Mouse (Mus musculus): ENCODE results near the gene Kifc3.
A peak's percentile ranks its signal among the peaks of the same experiment; 100 is the strongest.

The Kifc3 gene

DNA sequence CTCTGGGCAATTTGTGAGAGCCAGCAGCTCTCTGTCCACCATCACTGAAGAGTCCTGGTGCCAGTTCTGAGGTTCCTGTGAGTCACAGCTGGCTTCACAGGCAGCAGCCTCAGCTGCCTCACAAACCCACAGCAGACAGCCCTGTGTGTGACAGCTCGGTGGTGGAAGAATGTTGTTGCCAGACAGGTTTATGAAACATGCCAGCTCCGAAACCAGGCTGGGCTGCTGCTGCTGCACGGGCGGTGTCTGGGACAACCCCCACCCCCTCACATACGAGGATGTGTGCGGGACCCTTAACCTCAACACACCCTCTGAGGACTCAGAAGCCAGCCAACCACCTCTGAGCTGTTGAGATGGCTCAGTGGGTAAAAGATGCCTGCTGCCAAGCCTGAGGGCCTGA lies 48.0 kb downstream of the Kifc3 start:
- no peak for DNase-seq

DNA sequence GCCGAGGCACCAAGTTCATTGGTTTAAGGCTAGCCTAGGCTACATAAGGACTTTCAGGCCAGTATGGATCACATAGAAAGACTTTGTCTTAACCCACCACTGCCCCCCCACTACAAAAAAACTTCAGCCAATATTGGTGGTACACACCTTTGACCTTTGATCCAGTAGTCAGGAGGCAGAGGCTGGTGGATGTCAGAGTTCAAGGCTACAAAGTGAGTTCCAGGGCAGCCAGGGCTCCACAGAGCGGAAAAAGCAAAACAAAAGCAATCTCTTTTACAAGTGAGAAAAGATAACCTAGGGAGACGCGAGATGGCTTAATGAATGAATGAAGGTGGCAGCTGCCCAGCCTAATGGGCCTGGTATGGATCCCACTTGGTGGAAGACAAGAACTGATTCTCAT lies 48.6 kb downstream of the Kifc3 start:
- no peak for DNase-seq

DNA sequence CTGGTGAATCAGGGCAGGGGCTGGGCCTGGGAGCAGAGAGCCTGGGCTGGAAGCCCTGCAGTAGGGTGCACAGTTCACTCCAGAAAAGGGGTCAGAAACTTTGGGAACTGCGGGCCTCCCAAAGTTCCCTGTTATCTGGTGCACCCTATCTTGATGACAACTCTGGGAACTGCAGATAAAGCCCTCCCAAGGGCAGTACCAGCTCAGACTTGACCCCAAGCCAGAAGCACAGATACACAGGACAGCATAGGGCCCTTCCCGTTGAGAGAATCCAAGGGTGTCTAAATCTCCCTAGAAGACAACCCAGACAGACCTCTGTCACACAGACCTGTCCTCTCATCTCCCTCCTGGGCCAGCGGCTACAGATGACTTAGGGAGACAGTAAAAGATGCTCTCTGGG lies 52.0 kb downstream of the Kifc3 start:
- no peak for DNase-seq

DNA sequence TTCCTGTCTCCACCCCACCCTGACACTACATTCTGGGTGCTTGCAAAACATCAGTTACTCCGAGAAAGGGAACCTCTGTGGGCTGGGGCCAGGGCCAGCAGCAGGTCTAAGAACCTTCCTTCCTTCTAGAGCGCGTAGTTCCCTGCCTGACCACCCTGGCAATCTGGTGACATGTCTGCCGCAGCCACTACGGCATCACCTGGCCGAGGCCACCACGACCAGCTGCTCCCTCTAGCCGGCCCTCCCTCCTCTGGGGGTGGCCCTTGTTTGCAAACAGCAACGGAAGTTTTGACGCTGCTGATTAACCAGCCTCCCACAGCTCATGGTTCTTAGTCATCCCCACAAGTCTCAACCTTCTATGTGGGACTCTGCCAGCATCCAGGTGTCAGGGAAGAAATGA lies 53.2 kb downstream of the Kifc3 start:
- DNase-seq, result no peak

DNA sequence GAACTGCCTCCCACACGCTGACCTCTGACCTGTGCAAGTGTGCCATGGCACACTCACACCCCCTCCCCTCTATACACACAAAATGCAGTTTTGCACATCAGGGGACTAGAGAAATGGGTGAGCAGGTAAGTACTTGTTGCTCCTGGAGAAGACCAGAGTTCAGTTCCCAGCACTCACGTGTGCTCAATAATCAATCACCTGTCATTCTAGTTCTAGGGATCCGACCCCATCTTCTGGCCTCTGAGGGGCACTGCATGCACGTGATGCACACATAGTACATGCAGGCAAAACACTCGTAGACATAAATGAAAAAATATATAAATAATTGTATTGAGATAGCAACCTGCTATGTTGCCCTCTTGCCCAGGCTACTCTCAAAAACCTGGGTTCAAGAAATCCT lies 55.8 kb downstream of the Kifc3 start:
- no peak for DNase-seq

DNA sequence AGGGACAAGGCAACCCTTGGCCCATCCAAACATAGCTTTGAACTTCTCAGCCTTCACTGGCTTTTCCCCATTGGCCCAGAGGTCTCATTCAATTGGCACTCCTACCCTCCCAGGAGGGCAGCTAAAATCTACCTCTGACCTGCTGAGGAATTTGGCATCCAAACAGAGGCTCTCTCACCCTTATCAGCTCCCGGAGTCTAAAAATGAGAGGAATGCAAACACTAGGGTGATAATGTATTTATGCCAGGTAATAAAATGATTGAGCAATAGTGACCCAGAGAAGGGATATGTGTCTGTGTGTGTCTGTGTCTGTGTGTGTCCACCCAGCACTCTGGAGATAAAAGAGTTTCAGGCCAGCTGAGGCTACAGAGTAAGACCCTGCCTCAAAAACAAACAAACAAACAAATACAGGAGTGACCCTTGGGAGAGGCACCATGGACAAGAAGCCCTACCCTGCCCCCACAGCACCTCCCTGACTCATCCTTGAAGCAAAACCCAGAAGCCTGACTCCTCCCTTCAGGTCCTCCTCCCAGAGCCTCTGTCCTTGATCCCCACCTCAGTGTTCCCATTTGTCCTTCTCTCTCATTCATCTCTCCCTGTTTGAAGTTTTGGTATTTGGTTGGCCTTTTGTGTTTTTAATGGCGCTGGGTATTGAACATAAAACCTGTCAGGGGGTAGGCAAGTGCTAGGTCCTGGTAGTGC lies 56.4 kb downstream of the Kifc3 start:
- no peak for DNase-seq

DNA sequence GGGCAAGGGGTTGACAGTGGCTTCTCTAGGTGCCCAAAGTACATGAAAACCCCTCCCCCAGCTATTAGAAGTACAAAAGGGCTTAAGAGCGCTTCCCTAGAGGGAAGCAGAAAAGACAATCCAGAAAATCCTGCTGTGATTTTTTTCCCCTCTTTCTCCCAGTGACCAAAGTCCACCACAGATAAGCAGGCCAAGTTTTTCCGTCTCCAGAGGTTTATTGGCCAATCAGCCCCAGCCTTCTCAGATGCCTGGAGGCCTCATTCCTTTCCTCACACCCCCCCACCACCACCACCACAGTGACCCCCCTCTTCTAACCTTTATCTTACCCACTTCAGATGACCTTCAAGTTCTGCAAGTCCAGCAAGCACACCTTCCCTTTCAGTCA lies 58.0 kb downstream of the Kifc3 start:
- no peak for DNase-seq

DNA sequence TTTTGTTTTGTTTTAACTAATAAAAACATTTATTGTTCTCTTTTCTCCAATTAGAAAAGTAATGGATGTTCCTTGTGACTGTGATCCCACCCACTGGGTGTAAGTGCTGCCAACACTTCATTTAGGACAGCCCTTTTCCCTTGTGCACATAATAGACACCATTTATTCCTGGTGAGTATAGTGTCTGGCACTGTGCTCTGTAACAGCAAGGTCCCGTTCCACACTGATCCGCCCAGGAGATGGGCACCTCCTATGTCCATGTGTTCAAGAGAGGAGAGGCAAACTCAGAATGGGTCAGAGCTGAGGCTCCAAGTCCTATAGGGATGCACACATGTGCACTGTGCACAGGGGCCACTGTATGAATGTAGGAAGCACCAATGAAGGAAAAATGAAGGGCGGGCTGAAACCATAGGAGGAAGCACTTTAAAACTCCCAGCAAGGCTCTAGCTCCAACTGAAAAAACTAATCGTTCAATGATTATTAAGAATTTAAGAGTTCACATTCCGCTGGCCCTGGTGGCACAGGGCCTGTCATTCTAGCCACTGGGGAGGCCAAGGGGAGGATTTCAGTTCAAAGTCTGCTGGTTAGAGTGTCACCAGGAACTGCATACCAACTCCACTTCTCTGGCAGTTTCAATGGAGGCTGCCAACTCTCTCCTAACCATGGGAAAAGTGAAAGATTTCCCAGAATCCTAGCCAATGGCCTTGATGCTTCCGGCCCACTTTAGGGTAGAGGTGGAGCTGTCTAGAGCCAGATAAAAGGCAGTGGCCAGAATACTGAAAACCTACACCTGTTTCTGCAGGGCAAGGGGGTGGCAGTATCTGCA lies 58.6 kb downstream of the Kifc3 start:
- no peak for DNase-seq

DNA sequence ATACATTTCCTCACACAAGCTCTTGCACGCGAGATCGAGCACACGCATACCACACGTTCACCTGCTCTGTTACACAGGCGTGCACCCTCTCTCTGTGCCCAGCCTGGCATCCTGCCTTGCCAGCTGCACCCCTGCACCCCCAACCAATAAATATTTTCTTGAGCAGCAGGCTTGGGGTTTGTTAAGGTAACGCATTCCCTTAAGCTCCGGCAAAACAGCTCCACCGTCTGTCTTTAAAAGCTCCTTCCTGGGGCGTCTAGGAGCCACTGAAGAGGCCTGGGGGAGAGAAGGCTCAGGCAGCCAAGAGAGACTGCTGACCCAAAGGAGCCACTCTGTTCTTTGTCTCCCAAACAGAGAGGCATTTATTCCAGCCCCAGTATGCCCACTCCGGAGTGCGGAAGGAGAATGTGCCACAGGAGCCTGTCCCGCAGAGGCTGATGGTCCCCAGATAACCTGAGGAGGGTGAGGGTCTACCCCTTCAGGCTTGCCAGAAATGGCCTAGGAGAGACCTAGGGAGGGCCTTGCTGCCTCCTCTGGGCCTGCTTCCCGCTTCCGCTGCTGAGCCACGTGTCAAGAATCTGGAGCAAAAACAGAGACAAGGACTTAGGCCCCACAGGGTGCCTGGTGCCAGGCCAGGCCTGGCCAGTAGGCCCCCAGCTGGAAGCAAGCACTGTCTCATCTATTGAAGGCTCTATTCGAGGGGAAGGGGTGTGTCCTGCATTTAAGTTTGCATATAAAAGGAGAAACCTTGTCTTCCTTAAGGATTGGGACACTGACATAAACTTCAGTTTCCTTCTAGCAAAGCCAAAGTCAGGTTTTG lies 59.4 kb downstream of the Kifc3 start:
- peak in 1 of 2 experiments; percentile 17 for DNase-seq

DNA sequence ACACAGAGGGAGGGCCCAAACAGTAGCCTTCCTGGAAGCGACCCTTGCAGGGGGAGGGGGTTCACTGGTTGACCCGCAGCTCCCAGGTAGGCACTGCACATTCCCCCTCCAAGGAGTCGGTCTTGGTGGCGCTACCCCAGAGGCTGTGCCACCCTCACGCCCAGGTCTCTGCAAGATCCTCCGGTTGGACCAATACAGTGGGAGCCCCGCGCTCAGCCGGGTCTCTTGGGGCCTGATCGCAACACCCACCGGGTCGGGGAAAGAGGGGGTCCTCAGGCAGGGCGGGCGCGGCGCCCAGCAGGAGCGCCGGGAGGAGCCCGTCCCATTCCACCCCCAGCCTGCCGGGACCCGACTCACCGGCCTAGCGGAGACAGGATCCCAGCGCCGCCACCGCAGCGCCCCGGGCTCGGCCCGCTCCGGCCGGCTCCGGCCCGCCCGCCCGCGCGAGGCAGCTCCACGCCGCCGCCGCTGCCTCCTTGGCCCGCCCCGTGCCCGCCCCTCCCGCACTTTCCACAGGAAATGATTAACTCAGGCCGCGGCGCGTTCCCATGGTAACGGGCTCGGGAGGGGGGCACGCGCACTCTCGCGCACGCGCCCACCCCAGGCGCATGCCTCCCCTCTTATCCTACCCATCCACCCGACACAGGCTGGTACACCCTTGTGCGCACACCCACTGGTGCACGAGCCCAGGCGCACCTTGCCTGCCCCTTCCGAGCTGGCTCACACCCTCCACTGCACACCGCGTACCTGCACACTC lies 60.4 kb downstream of the Kifc3 start:
- peak; percentile 70 to 73 for DNase-seq

DNA sequence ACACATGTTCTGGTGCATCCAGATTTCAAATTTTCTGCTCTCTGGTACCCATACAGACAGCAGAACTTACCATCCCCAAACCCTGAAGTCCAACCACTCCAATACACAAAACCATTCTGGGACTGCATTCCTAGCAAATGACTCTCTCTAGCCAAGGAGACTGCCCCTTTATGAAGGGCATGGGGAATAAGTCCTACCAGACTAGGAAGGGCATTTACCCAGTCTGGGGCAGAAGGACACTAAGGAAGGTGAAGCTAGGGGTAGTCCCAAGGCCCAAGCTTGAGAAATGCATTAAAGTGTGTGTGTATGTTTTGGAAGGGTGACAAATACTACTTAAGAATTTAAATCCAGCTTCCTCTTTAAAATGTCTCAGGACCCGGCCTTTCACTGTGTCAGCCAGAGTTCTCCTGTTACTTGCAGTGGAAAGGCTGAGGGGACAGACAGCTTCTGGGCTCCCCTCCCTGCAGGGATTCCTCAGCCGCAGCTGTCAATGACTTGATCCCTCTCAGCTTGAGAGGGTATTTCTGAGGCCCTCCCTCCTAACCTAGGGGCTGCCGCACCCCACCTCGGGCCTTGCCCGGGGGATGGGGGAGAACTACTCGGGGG lies 61.0 kb downstream of the Kifc3 start:
- no peak for DNase-seq

DNA sequence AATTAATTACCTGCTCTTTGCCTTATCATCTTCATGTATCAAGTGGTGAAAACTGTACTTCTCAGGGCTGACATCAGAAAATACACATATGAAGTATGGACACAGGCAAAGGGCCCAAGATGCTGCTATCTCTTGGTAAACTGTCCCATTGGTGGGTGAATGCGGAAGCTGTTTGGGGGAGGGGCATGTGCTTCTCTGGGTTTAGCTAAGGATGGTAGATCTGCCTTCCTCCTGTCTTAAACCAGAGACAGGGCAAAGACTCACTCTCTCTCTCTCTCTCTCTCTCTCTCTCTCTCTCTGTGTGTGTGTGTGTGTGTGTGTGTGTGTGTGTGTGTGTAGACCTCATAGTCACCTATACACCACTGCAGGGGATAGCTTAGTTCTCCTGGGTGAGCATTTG lies 61.6 kb downstream of the Kifc3 start:
- DNase-seq, result no peak

DNA sequence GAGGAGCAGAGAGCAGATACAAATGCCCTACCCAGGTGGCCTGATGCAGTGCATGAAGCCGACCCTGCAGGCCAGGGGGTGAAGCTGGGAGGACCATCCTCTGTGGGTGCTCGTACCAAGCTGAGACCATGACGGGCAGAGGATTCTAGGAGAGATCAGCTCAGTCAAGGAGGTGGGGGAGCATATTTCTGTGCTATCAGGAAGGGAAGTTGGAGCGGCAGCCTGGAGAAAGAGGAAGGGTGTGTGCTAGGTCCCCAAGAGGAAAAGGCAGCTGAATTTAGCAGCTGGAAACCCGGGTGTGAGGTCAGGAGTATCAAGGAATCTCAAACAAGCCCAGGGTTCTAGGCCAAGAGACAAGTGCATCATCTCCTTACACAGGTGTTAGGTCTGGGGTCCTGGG lies 62.1 kb downstream of the Kifc3 start:
- DNase-seq, result no peak

DNA sequence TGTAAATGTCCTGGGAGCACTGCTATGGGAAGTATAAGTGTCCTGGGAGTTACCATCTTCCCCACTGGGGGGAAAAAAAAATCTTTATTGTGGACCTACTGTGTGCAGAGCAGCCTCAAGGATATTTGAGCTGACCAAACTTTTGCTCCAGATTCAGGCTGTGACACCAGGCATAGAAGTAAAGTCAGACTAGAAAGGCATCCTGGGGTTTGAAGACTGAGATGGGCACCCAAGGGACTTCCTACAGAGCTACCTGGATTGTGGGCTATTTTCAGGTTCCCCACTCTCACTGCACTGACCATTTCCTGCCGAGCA lies 63.6 kb downstream of the Kifc3 start:
- no peak for DNase-seq

DNA sequence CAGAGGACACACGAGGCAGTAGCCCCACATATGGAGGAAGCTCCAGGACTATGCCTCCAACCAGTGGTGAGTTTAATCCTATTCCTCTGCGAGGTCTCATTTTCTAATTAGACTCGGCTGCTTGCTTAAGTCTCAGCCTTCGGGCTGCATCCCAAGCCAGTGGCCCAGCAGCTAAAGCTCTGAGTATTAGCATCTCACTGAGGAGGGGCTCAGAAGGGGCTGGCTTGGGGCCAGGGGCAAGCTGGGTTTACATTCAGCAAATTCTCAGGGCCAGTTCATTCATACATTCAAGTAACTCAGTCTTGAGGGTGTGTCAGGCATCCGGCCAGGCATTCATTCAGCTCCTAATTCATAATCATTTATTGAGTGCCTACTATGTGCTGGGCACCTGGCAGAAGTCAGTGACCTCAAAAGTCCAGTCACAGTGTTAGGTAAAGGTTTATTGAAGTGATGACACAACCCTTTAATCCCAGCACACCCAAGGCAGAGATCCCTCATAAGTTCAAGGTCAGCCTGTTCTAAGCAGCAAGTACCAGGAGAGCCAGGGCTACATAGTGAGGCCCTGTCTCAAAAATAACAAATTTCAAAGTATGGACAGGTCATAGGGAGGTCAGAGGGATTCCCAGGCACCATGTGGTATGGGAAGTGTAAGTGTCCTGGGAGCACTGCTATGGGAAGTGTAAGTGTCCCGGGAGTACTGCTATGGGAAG lies 64.1 kb downstream of the Kifc3 start:
- DNase-seq, result no peak

DNA sequence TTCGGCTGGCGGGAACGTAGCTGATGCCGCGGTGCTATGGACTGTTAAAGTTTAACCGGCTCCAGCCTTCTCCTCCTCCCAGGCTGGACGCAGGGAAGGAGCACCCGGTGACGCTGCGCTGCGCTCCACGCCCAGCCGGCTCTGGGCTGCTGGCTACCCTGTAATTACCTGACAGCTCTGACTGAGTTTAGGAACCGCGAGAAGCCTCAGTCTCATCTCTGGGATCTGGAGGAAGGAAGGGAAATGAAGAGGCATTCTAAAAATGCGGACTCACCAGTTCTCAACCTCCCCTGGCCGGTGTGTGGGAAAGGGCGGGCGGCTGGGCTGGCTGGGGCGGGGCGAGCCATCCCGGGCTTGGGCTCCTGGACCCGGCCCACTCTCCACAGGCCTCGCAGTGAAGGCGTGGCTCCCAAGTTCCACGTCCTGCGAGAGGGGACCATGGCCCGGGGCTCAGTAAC lies 64.9 kb downstream of the Kifc3 start:
- DNase-seq, result no peak

DNA sequence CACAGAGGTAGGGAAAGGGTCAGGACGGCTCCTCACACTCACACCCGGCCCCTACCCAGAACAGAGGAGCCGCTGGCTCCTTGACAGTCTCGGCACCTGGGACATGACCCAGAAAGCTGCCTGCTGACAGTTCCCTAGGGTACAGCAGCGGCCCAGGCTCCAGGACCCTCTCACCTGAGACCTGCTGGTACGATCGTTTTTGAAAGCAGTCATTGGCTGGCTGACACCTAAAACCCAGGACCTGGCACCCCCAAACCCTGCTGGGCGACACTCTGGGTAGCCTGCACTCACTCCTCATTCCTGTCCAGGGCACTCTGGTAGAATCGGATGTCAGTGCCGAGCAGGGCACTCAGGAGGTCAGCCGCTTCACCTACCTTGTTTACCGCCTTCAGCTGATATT lies 65.4 kb downstream of the Kifc3 start:
- no peak for DNase-seq

DNA sequence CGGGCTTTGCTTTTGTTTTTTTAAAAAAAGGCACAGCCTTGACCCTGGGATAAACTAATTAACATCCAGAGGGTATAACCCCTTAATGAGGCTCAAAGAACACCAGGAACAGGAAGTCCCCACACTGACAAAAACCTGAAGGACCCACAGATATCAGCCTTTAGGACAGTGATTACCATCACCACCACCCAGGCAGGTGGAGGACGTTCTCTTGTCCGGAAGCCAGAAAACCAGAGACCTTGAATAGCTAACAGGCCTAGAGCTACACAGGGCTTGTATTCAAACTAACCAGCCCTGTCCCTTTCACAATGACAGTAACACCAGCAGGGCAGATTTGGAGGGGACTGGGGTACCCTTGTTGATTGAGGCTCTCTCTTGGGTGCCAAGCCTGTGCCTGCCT lies 66.4 kb downstream of the Kifc3 start:
- no peak for DNase-seq

DNA sequence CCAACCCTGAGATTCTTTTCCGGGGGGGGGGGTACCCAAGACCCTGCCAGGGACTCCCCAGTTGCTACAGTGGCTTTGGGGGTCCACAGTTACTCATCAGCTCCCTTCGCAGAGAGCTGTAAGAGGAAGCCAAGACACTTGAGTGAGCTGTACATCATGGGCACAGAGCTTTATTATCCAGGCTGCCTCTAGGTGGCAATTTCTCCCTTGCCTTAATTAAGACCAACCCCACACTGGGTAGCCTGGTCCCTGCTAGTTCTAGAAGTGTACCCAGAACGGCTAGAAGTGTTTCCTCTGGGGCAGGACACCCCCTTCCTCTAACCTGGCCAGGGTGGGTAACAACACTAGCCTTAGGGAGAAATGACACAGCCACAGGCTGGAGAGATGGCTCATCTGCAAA lies 67.4 kb downstream of the Kifc3 start:
- no peak for DNase-seq

DNA sequence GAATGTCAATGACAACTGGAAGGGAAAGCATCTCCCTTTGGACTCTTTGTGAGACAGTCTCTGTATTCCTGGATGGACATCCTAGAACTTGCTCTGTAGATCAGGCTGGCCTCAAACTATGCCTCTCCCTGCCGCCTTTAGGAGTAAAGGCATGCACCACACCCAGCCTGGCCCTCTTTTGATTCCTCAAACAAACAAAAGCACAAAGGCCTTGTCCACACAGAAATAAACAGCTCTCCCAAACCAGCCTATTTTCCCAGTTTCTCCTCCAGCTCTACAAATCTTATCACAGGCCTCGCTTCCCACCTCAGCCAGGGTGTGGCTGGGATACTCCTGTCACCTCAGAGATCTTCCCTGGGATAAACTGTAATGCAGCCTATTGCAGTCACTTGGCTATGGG lies 68.4 kb downstream of the Kifc3 start:
- no peak for DNase-seq

DNA sequence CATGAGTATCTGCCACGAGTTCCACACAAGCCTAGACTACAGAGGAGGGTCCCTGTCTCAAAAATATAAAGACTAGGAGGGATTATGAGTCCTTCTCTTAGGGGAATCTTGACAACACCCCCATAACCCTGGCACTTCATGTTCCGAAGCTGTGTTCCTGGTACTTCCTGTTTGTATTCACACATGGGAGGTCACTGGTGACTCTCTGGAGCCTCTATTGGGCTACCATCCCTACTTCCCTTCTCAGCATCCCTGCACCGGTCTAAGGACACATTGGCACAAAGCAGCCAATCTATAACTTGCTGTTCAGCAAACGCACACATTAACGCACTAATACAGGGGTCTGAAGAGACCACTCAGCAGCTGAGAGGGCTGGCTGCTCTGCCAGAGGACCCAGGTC lies 70.6 kb downstream of the Kifc3 start:
- no peak for DNase-seq

DNA sequence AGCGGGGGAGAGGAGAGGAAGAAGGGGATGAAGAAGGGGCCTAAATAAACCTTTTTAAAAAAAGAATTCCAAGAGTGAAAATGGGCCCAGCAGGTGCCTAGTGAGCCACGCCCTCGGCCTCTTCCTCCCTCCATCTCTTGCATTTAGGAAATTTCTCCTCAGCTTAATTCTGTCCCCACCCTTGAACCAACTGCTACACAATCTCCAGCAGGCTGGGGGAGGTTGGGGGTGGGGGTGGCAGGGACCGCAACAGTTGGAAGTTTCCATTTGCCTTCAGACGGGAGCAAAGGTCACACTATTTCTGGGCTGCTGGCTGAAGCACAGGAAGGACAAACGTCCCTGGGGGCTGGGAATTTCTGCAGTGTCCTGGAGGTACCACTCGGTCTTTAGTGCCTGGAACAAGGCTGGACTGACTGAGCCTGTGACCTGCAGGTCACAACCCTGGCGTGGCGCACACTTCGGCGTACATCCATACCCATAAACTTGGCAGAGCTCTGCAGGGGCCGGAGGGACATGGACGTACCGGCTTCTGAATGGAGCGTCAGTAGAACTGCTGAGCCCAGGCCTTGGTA lies 71.6 kb downstream of the Kifc3 start:
- no peak for DNase-seq
